Mouse (Mus musculus) cerebellum, adult 2 months (tissue): ENCODE results near the gene Pcp4l1. TPM values are rescaled to one million over a fixed set of nuclear protein-coding genes. Genes with fewer than 3 reads are reported as not detected.

Experiments used
- DNase-seq, 2 experiments: peaks; one replicate each; pipeline ENCODE4 v3.0.0; 2021
- H3K27ac ChIP-seq: fragments of 200-500 bp; 2 replicates; pipeline ENCODE4 v1.5.1; 2012; ENCODE audit warnings: low read length, control low read depth, inconsistent platforms; ENCODE audit not compliant: insufficient read depth
- H3K27me3 ChIP-seq: fragments of 200-500 bp; 2 replicates; pipeline ENCODE4 v1.6.1; 2012; ENCODE audit warnings: inconsistent platforms, mild to moderate bottlenecking, low read length, moderate library complexity; ENCODE audit not compliant: control insufficient read depth, insufficient read depth
- H3K4me1 ChIP-seq: fragments of 200-500 bp; 2 replicates; pipeline ENCODE4 v1.6.1; 2011; ENCODE audit warnings: low read length; ENCODE audit not compliant: control insufficient read depth, insufficient read depth
- H3K4me3 ChIP-seq: fragments of 200-500 bp; replicated peaks from 2 replicates; pipeline ENCODE3; 2011; ENCODE audit warnings: mild to moderate bottlenecking, low read depth, low read length, control low read depth; ENCODE audit not compliant: insufficient read depth
- CTCF ChIP-seq: fragments of 200-500 bp; IDR thresholded peaks from 2 replicates; pipeline ENCODE4 v1.5.1; 2011; ENCODE audit warnings: low read depth, mild to moderate bottlenecking, control low read depth, low read length, moderate library complexity, borderline replicate concordance; ENCODE audit not compliant: insufficient read depth
- POLR2A ChIP-seq: fragments of 200-500 bp; IDR thresholded peaks from 2 replicates; pipeline ENCODE4 v1.6.1; 2011; ENCODE audit warnings: low read length, control low read depth, borderline replicate concordance; ENCODE audit not compliant: insufficient read depth
- WGBS: fragments of 180-500 bp; shearing (Covaris S2); methylation state at CpG from one replicate; pipeline ENCODE4 v1.1.7; 2018; 5-methylcytosine and 5-hydroxymethylcytosine counted together
- polyA plus RNA-seq: library from polyadenylated mRNA; depleted of rRNA; stranded (reverse); fragments of >200 nt; gene quantifications from 2 replicates; pipeline ENCODE4 v1.2.3, GENCODE M21; 2012

The Pcp4l1 gene
- polyA plus RNA-seq, 1 experiment: 252 TPM

DNA sequence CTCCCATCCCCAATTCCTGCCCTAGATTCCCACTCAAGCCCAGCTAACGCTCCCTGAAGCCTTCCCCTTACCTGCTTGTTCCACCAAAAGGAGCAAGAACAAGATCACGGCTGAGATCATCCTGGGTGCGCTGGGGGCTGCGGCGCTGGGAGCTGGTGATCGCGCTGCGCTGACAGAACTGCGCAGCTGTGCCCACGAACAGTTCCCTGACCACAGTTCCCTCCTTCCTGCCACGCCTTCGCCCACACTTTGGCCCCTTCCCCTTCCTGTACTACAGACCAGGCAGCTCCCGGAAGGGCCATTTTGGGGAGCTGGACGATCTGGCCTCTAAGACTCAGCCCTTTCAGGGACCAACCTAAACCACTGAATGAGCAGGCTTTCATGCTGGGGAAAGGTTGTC lies 38.1 kb upstream of the Pcp4l1 start, which contains the start of gene Fcer1g:
Fcer1g (minus strand) TSS at position 240 of the 400 bp plus-strand sequence.
- no peaks in the 10 kb centered on the region for H3K4me1 ChIP-seq
- H3K27me3 ChIP-seq: no peaks in the 10 kb centered on the region
- H3K27ac ChIP-seq: no peak within 1 kb of the TSS
- no peak for DNase-seq
- 94% methylated on average over 14 of the region's 14 CpGs for WGBS
- H3K4me3 ChIP-seq: no peak within 1 kb of the TSS
- TF ChIP-seq POLR2A: no peak
- TF ChIP-seq CTCF: no peak

DNA sequence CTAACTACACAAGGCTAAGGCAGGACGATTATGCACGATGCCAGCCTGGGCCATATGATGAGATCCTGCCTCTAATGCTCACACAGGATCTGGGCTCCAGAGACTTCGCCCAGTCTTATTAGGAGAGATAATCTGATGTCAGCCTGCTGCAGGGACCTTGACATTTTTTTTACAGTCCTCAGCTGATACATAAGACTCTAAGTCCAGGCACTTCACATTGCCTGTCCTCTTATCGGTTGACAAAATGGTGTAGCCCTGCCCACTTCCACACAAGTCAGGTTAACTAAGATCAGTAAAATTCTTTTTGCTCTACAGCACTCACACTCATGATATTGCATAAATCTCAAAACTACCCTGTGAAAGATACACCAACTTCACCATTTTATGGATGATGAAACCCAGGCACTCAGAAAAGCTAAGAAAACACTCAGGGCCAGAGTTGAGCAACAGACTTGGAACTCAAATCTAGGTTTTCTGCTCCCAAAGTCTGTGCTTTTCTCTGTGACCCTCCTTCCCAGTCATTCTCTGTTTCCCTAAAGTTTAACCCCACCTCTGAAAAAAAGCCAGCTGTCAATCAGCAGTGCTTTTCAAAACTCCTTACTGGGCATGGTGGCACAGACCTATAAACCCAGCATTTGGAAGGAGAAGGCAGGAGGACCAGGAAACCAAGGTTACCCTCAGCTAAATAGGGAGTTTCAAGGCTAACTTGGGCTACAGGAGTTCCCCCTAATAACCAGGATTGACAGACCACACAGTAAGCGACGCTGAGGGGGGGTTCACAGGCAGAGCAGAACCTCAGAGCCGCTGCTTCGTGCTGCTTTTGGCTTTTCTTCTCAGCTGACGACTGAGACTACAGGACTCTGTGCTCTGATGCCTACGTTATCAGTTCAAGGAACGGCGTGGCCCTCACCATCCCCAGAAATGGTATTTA lies 37.0 kb upstream of the Pcp4l1 start:
- 81% methylated on average over 12 of the region's 12 CpGs for WGBS
- no peaks in the 10 kb centered on the region for H3K27me3 ChIP-seq
- TF ChIP-seq CTCF: no peak
- no peak for TF ChIP-seq POLR2A
- no peak overlapping the region for H3K4me3 ChIP-seq
- no peak for DNase-seq
- no peaks in the 10 kb centered on the region for H3K4me1 ChIP-seq
- no peak overlapping the region for H3K27ac ChIP-seq

DNA sequence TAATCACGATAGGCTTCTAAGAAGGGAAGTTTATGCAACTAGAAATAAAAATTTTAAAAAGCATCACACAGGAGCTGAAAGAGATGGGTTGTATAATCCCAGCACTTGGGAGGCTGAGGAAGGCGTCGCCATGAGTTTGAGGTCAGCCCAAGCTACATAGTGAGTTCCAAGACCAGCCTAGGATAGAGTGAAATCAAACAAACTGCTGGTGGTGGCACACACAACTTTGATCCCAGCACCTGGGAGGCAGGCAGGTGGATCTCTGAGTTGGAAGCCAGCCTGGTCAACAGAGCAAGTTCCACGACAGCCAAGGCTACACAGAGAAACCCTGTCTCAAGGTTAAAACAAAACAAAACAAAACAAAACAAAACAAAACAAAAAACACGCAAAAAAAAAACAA lies 36.3 kb upstream of the Pcp4l1 start:
- no peak for DNase-seq
- Histone ChIP-seq H3K27me3 (no peaks in the 10 kb centered on the region), H3K4me1 (no peaks in the 10 kb centered on the region), H3K4me3 (no peak overlapping the region), H3K27ac (no peak overlapping the region)
- TF ChIP-seq CTCF (no peak), POLR2A (no peak)
- WGBS: 86% methylated on average over 5 of the region's 5 CpGs

DNA sequence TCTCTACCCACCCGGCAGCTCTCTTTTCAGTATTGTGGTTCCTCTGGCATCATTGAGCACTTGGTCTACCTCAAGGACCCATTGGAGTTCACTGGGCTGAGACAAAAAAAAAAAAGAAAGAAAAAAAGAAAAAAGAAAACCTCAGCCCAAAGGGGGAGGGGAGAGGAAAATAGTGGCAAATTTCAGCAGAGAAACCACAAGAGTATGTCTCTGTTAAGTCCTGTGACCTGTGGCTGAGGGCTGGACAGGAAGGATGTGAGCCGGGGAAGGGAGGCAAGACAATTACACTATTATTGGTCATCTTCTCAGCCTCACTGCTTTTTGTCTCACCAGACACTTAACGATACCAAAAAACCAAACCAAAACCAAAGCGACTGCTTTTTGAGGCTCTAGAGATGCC lies 35.8 kb upstream of the Pcp4l1 start:
- TF ChIP-seq CTCF (no peak), POLR2A (no peak)
- DNase-seq: no peak
- no peaks in the 10 kb centered on the region for H3K27me3 ChIP-seq
- no peak overlapping the region for H3K4me3 ChIP-seq
- no peak overlapping the region for H3K27ac ChIP-seq
- no peaks in the 10 kb centered on the region for H3K4me1 ChIP-seq
- 64% methylated on average over 4 of the region's 4 CpGs for WGBS

DNA sequence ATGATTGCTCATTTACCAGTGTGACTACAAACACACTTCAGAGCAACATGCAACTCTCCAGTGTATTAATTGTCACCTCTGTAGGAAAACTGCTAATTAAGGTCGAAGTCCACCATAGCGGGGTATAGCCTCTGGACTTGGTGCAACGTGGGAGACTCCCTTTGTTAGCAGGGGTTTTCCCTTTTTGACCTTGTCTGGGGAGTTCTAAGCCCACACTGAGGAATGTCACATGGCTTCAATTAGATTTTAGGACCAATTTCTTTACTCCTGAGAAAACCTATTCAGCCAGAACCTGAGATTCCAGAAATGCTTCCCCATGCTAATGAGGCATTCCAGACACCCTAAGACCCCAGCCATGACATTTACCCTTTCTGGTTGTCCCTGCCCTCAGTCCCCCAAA lies 34.1 kb upstream of the Pcp4l1 start:
- Histone ChIP-seq H3K27me3 (no peaks in the 10 kb centered on the region), H3K27ac (no peak overlapping the region), H3K4me3 (no peak overlapping the region), H3K4me1 (no peaks in the 10 kb centered on the region)
- 81% methylated on average over 3 of the region's 3 CpGs for WGBS
- DNase-seq: no peak
- no peak for TF ChIP-seq POLR2A
- TF ChIP-seq CTCF: no peak

DNA sequence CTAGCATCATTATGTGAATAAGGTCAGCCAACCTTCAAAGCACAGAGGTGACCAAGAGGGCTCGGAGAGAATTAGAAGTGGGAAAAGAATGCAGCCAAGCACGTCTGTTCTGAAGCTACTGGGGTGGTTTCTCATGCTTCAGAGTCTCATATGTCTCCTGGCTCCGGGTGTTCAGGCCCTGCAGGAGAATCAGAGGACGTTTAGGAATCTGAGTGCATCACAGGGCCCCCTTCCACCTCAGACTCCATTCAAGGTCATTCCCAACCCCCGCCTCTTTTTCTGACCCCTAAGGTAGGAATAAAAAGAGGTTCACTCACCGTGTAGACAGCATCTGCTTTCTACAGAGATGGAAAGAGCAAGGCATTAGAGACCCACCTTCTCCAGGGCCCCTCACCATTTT lies 33.7 kb upstream of the Pcp4l1 start:
- WGBS: 48% methylated on average over 6 of the region's 6 CpGs
- DNase-seq: no peak
- no peaks in the 10 kb centered on the region for H3K27me3 ChIP-seq
- H3K27ac ChIP-seq: no peak overlapping the region
- no peak overlapping the region for H3K4me3 ChIP-seq
- TF ChIP-seq POLR2A (no peak), CTCF (no peak)
- H3K4me1 ChIP-seq: no peaks in the 10 kb centered on the region

DNA sequence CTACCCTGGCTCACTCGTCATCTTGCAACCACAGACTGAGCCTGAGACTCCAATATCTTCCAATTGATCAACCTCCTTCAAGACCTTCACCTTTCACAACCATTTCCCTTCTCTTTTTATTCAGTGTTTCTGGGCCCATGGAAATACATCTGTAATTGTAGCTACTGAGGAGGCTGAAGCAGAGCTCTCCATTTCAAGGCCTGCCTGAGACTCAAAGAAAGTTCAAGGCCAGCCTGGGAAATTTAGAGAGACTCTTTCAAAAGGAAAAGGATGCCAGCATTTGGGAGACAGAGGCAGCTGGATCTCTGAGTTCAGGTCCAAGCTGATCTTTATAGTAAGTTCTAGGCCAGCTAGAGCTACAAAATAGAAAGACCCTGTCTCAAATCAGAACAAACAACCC lies 31.8 kb upstream of the Pcp4l1 start:
- DNase-seq: no peak
- Histone ChIP-seq H3K4me3 (no peak overlapping the region), H3K27ac (no peak overlapping the region), H3K27me3 (no peaks in the 10 kb centered on the region), H3K4me1 (no peaks in the 10 kb centered on the region)
- WGBS: 89% methylated on average over 1 of the region's 1 CpGs
- TF ChIP-seq POLR2A (no peak), CTCF (no peak)

DNA sequence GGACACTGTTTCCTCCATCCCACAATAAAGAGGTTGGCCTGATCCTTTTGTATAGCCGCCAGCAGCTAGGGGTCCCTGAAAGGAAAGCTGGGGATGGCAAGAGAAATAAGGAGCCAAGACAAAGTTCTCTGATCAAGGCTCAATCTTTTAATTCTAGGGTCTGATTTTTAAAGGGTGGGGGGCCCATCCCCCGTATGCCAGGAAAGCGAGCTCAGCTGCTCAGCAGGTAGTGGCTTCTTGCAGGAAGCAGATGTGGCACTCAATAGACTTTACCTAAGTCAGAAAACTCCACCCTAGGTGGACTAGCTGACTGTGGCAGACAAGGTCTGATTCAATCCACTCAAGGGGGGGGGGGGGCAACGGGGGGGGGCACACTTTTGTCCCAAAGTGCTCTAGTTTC lies 30.7 kb upstream of the Pcp4l1 start:
- H3K27me3 ChIP-seq: no peaks in the 10 kb centered on the region
- no peak overlapping the region for H3K27ac ChIP-seq
- TF ChIP-seq CTCF (no peak), POLR2A (no peak)
- DNase-seq: no peak
- no peaks in the 10 kb centered on the region for H3K4me1 ChIP-seq
- H3K4me3 ChIP-seq: no peak overlapping the region
- 55% methylated on average over 4 of the region's 4 CpGs for WGBS
